Mouse (Mus musculus): ENCODE measurements around the gene B3gnt2.

The B3gnt2 gene

GRCm38 (mm10) chr11:22733936-22734335 lies 126.8 kb downstream of the B3gnt2 start:
- in situ Hi-C loops (cut with MboI, MseI), result no loop called here

GRCm38 (mm10) chr11:22732907-22733306 lies 127.9 kb downstream of the B3gnt2 start:
- in situ Hi-C loops (cut with MboI, MseI), result no loop called here

GRCm38 (mm10) chr11:22723096-22723495 lies 137.7 kb downstream of the B3gnt2 start:
- in situ Hi-C loops (cut with MboI, MseI), result no loop called here

GRCm38 (mm10) chr11:22720096-22720495 lies 140.7 kb downstream of the B3gnt2 start:
- in situ Hi-C loops (cut with MboI, MseI), result no loop called here

- in situ Hi-C loops (cut with MboI, MseI), result no loop called here
Measured at GRCm38 (mm10) chr11:22719570-22719969, 141.2 kb downstream of the B3gnt2 start.

- in situ Hi-C loops (cut with MboI, MseI), result no loop called here
Measured at GRCm38 (mm10) chr11:22718036-22718435, 142.7 kb downstream of the B3gnt2 start.

- in situ Hi-C loops (cut with MboI, MseI), result no loop called here
Measured at GRCm38 (mm10) chr11:22711327-22711726, 149.4 kb downstream of the B3gnt2 start.

- in situ Hi-C loops (cut with MboI, MseI), result no loop called here
Measured at GRCm38 (mm10) chr11:22710596-22710995, 150.2 kb downstream of the B3gnt2 start.
